Mouse (Mus musculus) limb, embryonic 14.5 days (tissue): ENCODE results near the gene Hist1h2bn. TPM values are rescaled to one million over a fixed set of nuclear protein-coding genes. Genes with fewer than 3 reads are reported as not detected.

ENCODE experiments used
- ATAC-seq: fragments of 200-750 bp; cut with Nextera tagmentation; 2 replicates; pipeline ENCODE4 v1.8.0; 2017; ENCODE audit warnings: low read depth, moderate number of reproducible peaks, moderate TSS enrichment; ENCODE audit not compliant: low FRiP score
- DNase-seq: peaks from one replicate; pipeline ENCODE4 v3.0.0-alpha.2; 2015; ENCODE audit warnings: low spot score
- H3K27ac ChIP-seq: fragments of 300-500 bp; sonication (generic); replicated peaks from 2 replicates; pipeline ENCODE4 v1.5.1; 2014; ENCODE audit warnings: low read depth, mild to moderate bottlenecking, low read length, moderate library complexity, mixed read lengths
- H3K27me3 ChIP-seq: fragments of 300-500 bp; sonication (generic); 2 replicates; pipeline ENCODE4 v1.6.1; 2014; ENCODE audit warnings: low read length, mixed read lengths; ENCODE audit not compliant: control insufficient read depth, insufficient read depth
- H3K36me3 ChIP-seq: fragments of 300-500 bp; sonication (generic); 2 replicates; pipeline ENCODE4 v1.6.1; 2014; ENCODE audit warnings: mild to moderate bottlenecking, low read length, moderate library complexity, mixed read lengths; ENCODE audit not compliant: control insufficient read depth, insufficient read depth
- H3K4me1 ChIP-seq: fragments of 300-500 bp; sonication (generic); 2 replicates; pipeline ENCODE4 v1.6.1; 2014; ENCODE audit warnings: antibody characterized with exemption, low read length, mixed read lengths; ENCODE audit not compliant: control insufficient read depth, insufficient read depth
- H3K4me2 ChIP-seq: fragments of 300-500 bp; sonication (generic); replicated peaks from 2 replicates; pipeline ENCODE4 v1.6.1; 2014; ENCODE audit warnings: low read depth, mild to moderate bottlenecking, low read length, moderate library complexity; ENCODE audit not compliant: severe bottlenecking
- H3K4me3 ChIP-seq: fragments of 300-500 bp; sonication (generic); replicated peaks from 2 replicates; pipeline ENCODE4 v1.5.1; 2014; ENCODE audit warnings: low read length
- H3K9ac ChIP-seq: fragments of 300-500 bp; sonication (generic); 2 replicates; pipeline ENCODE4 v1.6.1; 2014; ENCODE audit warnings: mild to moderate bottlenecking, low read depth, low read length, moderate library complexity; ENCODE audit not compliant: severe bottlenecking
- H3K9me3 ChIP-seq: fragments of 300-500 bp; sonication (generic); 2 replicates; pipeline ENCODE4 v1.6.1; 2016; ENCODE audit warnings: low read length; ENCODE audit not compliant: control insufficient read depth
- POLR2A ChIP-seq: fragments of 200-500 bp; IDR thresholded peaks from 2 replicates; pipeline ENCODE4 v1.8.0; 2012; ENCODE audit warnings: inconsistent platforms, mild to moderate bottlenecking, moderate library complexity, borderline replicate concordance; ENCODE audit not compliant: insufficient read depth, insufficient read length; ENCODE audit errors: extremely low read depth
- WGBS: fragments of 180-500 bp; shearing (Covaris S2); extraction: QIAGEN DNeasy Blood & Tissue Kit; methylation state at CpG from one replicate; pipeline ENCODE4 v1.1.7; 2014; 5-methylcytosine and 5-hydroxymethylcytosine counted together
- polyA plus RNA-seq, 2 experiments: library from polyadenylated mRNA; depleted of rRNA in 1 of 2; stranded (reverse) in 1 of 2; unstranded in 1 of 2; fragments of >200 nt; fragmentation: Nextera tagmentation in 1 of 2; extraction: Ambion mirVana in 1 of 2; gene quantifications; 2 replicates each; pipeline versions ENCODE4 v1.2.1 to v1.2.3; 2012 to 2014

Gene Hist1h2bn
- polyA plus RNA-seq, 2 experiments: 3.4 to 18.4 TPM

DNA sequence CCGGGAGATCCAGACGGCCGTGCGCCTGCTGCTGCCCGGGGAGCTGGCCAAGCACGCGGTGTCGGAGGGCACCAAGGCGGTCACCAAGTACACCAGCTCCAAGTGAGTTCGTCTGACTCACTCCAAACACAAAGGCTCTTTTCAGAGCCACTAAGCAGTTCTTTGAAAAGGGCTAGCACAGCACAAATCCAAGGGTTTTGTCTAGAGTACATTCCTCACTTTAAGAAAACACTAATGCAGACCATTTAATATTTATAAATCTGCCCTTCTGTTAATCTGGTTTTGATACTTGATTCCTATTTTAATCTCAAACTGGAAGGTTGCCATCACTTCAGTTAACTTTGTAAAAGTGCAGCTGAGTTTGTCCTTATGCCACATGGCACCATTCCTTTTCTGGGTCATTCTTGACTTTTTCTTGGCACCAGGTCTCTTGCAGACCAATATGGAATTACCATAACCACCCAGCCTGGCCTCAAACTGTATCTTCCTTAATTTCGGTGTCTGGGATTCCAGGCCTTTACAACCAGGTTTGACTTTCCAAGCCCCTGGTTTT lies 31.5 kb upstream of the Hist1h2bn start:
- WGBS: 2% methylated on average over 10 of the region's 11 CpGs
- H3K36me3 ChIP-seq: no peaks in the 10 kb centered on the region
- peak overlapping the region; percentile 51 for H3K9ac ChIP-seq
- ATAC-seq (no peak; the same call in 1 of the 2 replicates), DNase-seq (peak; percentile 42)
- H3K4me1 ChIP-seq: peaks cover 20% of the 10 kb centered on the region
- peak overlapping the region; percentile 82 for H3K27ac ChIP-seq
- no peaks in the 10 kb centered on the region for H3K27me3 ChIP-seq
- H3K9me3 ChIP-seq: no peaks in the 10 kb centered on the region
- TF ChIP-seq POLR2A: peak; percentile 54; the same call in 1 of the 2 replicates
- peak overlapping the region; percentile 54 for H3K4me2 ChIP-seq
- peak overlapping the region; percentile 40 for H3K4me3 ChIP-seq

DNA sequence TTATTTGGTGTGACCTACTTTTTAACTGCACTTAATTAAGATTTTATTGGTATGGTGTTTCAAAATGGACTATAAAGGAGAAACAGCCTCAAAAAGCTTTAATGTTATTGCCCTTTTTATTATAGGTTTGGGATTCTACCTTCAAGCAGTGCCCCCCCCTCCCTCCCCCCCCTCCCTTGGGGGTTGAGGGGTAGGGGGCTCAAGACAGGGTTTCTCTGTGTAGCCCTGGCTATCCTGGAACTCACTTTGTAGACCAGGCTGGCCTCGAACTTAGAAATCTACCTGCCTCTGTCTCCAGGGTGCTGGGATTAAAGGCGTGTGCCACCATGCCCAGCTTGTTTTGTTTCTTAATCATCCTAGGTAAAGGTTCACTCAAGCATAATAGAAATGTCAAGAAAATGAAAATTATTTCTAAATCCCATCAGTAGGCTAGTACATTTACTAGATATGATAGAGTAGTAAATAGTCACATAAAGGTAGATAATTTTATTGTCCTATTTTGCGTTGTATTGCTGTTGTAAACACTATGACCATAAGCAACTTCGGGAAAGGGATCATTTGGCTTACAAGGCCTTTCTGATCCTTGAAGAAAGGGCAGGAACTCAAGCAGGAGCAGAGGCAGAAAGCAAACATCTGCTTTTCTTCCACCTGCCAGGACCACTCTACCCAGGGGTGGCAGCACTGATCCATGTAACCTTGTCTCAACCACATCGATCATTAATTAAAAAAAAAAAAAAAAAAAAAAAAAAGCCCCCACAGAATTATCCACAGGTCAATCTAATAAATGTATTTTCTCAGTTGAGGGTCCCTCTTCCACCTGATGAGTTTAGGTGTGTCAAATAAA lies 30.7 kb upstream of the Hist1h2bn start:
- Histone ChIP-seq H3K36me3 (no peaks in the 10 kb centered on the region), H3K9me3 (no peaks in the 10 kb centered on the region), H3K9ac (no peak overlapping the region), H3K27ac (peak overlapping the region; percentile 82; the same call in 1 of the 2 replicates), H3K4me3 (0 out of 2 replicates have a peak overlapping the region, but pooled peaks have one; percentile 40), H3K27me3 (no peaks in the 10 kb centered on the region), H3K4me2 (peak overlapping the region; percentile 54), H3K4me1 (peaks cover 19% of the 10 kb centered on the region)
- ATAC-seq (no peak), DNase-seq (no peak)
- 21% methylated on average over 5 of the region's 5 CpGs for WGBS
- no peak for TF ChIP-seq POLR2A

DNA sequence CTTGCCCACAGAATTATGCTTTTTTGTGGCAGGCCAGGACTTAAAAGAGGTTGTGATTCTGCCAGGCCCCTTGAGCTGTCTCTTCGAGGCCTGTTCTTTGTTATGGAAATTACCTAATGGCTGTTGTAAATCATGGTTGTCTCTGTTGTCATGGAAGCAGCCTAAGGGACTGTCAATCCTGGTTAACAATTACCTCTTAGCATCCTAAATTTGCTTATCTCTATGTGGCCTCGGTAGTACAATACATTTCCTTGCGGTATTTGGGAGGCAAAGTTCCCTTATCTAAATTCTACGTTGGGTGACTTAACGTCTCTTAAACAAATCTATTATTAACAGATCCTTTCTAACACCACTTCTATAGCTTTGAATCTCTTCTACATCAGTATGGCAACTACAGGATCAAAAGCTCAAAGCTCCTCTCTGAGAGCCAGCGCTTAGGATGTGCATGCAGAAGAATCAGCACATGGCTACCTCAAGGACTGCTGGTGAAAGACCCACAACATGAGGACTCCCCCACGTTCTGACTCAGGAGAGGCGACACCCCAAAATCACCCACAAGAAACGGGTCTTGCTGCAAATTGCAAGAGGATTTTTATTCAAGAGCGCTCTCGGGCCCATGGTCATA lies 25.9 kb upstream of the Hist1h2bn start:
- ATAC-seq (no peak), DNase-seq (no peak)
- no peaks in the 10 kb centered on the region for H3K4me1 ChIP-seq
- no peak for TF ChIP-seq POLR2A
- 31% methylated on average over 10 of the region's 11 CpGs for WGBS
- no peak overlapping the region for H3K4me3 ChIP-seq
- H3K36me3 ChIP-seq: no peaks in the 10 kb centered on the region
- no peak overlapping the region for H3K9ac ChIP-seq
- H3K4me2 ChIP-seq: no peak overlapping the region
- no peaks in the 10 kb centered on the region for H3K27me3 ChIP-seq
- H3K27ac ChIP-seq: no peak overlapping the region
- no peaks in the 10 kb centered on the region for H3K9me3 ChIP-seq

DNA sequence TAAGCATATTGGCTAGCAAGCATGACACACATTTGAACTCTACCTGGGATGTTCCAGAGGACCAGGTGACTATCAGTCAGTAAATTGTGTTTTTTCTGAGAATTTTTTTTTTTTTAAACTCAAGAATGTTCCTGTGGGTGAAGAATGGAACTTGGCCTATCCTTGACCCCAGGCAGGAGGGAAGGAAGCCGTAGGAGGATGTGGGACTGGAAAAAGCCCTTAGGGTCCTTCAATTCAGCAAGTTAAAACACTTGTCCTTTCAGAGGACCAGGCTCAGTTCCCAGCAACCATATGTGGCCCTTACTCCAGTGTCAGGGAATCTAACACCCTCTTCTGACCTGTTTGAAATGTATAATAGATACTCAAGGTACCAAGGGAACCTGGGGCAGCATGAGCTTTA lies 24.4 kb upstream of the Hist1h2bn start:
- no peak overlapping the region for H3K9ac ChIP-seq
- H3K4me1 ChIP-seq: no peaks in the 10 kb centered on the region
- no peak for TF ChIP-seq POLR2A
- no peak overlapping the region for H3K4me2 ChIP-seq
- ATAC-seq: no peak
- 12% methylated on average over 1 of the region's 1 CpGs for WGBS
- no peak for DNase-seq
- no peaks in the 10 kb centered on the region for H3K27me3 ChIP-seq
- no peak overlapping the region for H3K4me3 ChIP-seq
- H3K27ac ChIP-seq: no peak overlapping the region
- no peaks in the 10 kb centered on the region for H3K36me3 ChIP-seq
- H3K9me3 ChIP-seq: no peaks in the 10 kb centered on the region

DNA sequence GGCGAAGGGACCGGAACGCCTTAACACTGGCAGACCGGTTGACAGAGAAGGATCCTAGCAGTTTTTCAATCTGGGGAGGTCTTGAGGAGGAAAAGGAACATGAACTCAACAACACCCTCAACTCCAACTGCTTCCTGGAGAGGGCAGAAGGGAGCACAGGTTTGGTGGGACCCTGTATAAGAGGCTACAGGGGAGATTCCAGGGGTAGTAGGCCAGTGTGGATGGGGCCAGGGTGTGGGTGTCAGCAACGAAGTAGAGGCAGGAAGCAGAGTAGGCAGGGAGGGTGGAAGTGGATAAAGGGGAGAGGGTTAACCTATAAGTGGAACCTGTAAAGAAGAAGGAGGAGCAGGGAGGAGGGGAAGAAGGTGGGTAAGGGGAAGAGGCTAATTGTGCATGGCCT lies 20.5 kb upstream of the Hist1h2bn start:
- Histone ChIP-seq H3K27me3 (no peaks in the 10 kb centered on the region), H3K4me1 (peaks cover 5% of the 10 kb centered on the region; the same call in 1 of the 2 replicates), H3K36me3 (no peaks in the 10 kb centered on the region), H3K4me3 (no peak overlapping the region), H3K27ac (peak overlapping the region; percentile 97), H3K4me2 (no peak overlapping the region), H3K9me3 (no peaks in the 10 kb centered on the region), H3K9ac (no peak overlapping the region)
- DNase-seq (no peak), ATAC-seq (no peak)
- WGBS: 63% methylated on average over 5 of the region's 5 CpGs
- no peak for TF ChIP-seq POLR2A
